Mouse (Mus musculus) gastrocnemius, postnatal 4 days (tissue): ENCODE data around the gene Schip1. TPM values are rescaled to one million over a fixed set of nuclear protein-coding genes. Genes with fewer than 3 reads are reported as not detected.

Source experiments
- DNase-seq, 2 experiments: peaks; one replicate each; pipeline ENCODE4 v3.0.0; 2021 to 2022; ENCODE audit warnings: low spot score in 2 of 2, mixed read lengths in 2 of 2
- total RNA-seq, 2 experiments: library from RNA; stranded (reverse); gene quantifications; 2 replicates each; pipeline ENCODE4 v1.2.3; 2021

Schip1 gene
- total RNA-seq, 2 experiments from 2014 or later = 76.4 to 77.8 TPM

DNA sequence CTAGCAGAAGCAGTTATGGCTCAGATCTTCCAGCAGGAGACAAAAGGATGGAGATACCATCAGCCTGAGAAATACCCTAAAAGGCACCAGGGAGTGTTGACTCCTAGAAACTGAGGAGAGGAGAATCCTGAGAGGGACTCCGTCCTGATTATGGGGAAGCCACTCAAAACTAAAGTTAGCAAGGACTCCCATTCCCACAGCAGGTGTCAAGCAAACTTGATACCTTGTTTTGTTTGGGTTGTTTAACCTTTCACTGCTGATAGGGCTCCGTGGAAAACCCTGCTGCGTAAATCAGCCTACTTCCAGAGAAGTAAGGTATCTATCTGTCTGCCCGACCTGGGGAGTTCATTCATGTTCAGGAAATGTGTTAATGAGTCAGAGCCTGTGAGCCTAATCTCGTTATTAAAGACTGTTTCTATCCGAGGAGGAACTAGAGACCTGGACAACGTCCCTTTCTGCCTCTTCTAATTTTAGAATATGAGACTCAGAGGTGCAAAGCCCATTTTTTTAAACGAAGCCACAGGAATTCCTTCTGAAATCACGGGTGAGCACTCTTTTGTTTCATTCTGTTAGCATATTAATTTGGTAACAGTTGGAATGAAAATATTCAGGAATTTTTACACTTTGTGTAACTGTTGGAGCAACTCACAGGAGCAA lies 593.1 kb downstream of the Schip1 start:
- no peak for DNase-seq

GRCm38 (mm10) chr3:68659996-68660395 lies 595.4 kb downstream of the Schip1 start:
- no peak for DNase-seq

DNA sequence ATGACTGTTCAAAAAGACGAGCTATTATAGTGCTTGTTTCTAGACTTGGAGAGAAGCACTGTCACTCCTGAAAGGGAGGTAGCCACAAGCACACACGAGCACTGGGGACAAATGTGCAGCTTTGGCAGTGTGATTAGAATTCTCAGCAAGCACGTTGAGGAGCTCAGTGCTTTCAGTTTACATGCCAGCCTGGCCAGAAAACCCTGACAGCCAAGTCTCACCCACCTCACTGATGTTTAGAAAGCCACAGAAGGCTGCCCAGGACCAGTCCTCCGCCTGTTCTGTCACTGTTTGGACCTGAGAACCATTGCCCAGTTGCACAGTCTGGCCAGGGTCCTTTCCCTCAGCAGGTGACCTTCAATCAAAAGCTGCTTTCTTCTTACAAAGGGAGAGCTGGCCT lies 595.9 kb downstream of the Schip1 start:
- DNase-seq = no peak

- DNase-seq = no peak
Observed at GRCm38 (mm10) chr3:68662386-68662785, 597.8 kb downstream of the Schip1 start.

GRCm38 (mm10) chr3:68664337-68664736 lies 599.7 kb downstream of the Schip1 start:
- DNase-seq = no peak

DNA sequence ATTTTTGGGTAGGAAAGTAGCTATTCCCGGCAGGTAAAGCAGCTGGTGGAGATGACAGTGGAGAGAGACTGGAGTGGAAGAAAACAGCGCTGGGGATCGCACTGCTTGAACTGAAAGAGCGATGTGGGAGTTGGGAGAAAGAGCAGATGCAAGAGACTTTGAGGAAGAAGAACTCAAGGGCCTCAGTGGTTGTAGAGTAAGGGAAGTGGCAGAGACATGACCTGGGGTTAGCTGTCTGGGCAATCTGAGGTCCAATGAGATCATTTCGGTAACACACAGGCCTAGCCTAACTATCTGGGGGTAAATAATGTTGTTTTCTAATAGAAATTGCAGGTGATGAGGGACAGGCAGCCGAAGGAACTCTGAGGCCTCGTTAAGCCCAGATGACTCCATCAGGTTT lies 601.8 kb downstream of the Schip1 start:
- DNase-seq = no peak

- DNase-seq = no peak
Observed at GRCm38 (mm10) chr3:68667852-68668251, 603.2 kb downstream of the Schip1 start.

DNA sequence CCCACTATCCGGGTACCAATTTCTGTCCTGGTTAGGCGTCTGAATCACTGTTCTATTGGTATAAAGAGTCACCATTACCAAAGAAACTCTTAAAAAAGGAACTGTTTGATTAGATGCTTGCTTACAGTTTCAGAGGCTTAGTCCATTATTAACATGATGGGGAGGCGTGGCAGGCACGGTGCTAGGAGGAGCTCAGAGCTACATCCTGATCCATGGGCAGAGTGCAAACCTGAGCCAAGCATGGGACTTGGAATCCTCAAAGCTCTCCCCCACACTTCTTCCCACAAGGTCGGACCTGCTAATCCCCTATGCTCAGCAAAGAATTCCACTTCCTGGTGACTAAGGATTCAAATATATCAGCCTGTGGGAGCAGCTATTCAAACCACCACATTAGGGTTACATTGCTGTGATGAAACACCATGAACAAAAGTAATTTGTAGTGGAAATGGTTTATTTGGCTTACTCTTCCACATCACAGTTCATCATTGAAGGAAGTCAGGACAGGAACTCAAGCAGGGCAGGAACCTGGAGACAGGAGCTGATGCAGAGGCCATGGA lies 604.9 kb downstream of the Schip1 start:
- DNase-seq = no peak

GRCm38 (mm10) chr3:68674721-68675120 lies 610.1 kb downstream of the Schip1 start:
- no peak for DNase-seq

DNA sequence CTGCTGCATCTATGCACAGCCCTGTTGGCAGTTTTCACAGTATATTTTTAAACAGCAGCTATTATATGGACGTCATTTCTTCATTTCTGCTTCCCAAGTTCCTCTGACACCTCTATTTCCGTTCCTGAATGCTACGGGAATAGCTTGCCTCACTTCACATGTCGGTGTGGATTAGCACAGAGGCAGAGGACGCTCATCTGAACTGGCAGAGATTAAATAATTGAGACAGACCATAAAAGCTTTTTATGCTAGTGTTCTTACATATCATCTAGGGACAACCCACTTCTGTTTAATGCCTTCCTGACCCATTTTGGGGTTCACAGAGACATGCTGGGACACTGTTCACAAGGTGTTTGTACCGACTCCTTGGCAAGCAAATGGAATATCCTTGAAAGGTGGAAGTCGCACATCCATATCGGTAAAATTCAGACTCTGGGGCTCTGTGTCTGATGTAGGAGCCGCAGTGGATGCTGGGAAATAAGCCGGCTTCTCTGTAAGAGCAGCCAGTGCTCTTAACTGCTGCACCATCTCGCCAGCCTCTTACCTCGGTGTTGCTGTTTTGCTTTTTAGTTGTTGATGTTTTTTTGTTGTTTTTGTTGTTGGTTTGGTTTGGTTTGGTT lies 610.7 kb downstream of the Schip1 start:
- no peak for DNase-seq

Other genes with a start within 250 kb of the Schip1 start
- not detected for gene Iqcj, start 172.6 kb upstream of the Schip1 start, total RNA-seq
- not detected for gene Iqschfp, start 172.6 kb upstream of the Schip1 start, total RNA-seq